12 mouse cellular contexts compared by ENCODE assay signal in the genomic region with DNA sequence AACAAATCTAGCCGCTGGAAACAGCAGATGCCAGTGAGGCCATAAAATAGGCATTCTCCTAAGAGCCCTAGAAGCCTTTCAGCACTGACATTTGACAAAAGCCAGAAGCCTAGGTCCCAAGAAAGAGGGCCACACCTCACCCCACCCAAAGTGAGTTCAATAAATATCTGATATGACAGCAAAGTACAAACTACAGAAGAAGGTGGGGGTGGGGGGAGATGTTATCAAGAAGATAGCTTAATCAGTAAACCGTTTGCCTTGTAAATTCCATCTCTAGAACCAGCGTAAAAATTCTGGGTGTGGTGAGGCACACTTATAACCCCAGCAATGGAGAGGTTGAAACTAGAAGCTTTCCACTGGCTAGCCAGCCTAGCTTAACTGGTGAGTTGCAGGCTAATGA.
DNase-seq lines count a peak whose midpoint lies in the region; ATAC-seq and TF ChIP-seq lines count a peak whose summit lies in the region.
"Had no signal": no experiment of that assay in that cellular context is flagged by ENCODE, and none has a peak within 500 bp of the region (broad histone marks: within the 10 kb centered on the region; RNA-seq: fewer than 3 reads in every experiment).

No protein-coding gene starts in this region.

- H3K4me3 ChIP-seq in heart, embryonic 13.5 days: no peak overlapping the region
- no peak overlapping the region for H3K4me3 ChIP-seq in heart, postnatal 0 days (ENCODE audit: low read depth, low read length)
- no peak overlapping the region for H3K4me3 ChIP-seq in small intestine, adult 2 months (ENCODE audit: low read depth, low read length)
- no peak overlapping the region for H3K4me3 ChIP-seq in liver, embryonic 11.5 days (ENCODE audit: low read depth, low read length)
- H3K4me3 ChIP-seq: liver, embryonic 13.5 days had no signal

- H3K4me2 ChIP-seq in heart, embryonic 13.5 days: peak overlapping the region; percentile 20
- H3K4me2 ChIP-seq in heart, postnatal 0 days (ENCODE audit: low read depth, low read length): no peak overlapping the region
- no peak overlapping the region for H3K4me2 ChIP-seq in liver, embryonic 11.5 days
- H3K4me2 ChIP-seq: liver, embryonic 13.5 days had no signal

- H3K9me3 ChIP-seq in heart, embryonic 13.5 days: no peaks in the 10 kb centered on the region
- no peaks in the 10 kb centered on the region for H3K9me3 ChIP-seq in heart, postnatal 0 days (replicated peaks; ENCODE audit: control insufficient read depth, low read length)
- H3K9me3 ChIP-seq in liver, embryonic 11.5 days (ENCODE audit: control insufficient read depth, low read length): no peaks in the 10 kb centered on the region
- H3K9me3 ChIP-seq: liver, embryonic 13.5 days had no signal

- 14% methylated on average over 3 of the region's 3 CpGs for WGBS in heart, embryonic 13.5 days
- 19% methylated on average over 3 of the region's 3 CpGs for WGBS in heart, postnatal 0 days
- WGBS in small intestine, adult 2 months: 15% methylated on average over 3 of the region's 3 CpGs
- WGBS in liver, embryonic 11.5 days: 23% methylated on average over 3 of the region's 3 CpGs

- no peak for TF ChIP-seq CTCF in heart, postnatal 0 days (IDR thresholded peaks at IDR 0.05; ENCODE audit: low read depth)
- no peak for TF ChIP-seq CTCF in small intestine, adult 2 months (IDR thresholded peaks at IDR 0.05; ENCODE audit: extremely low read depth, insufficient read length, insufficient replicate concordance, low read depth, low read length)

- no peak for TF ChIP-seq EP300 in heart, postnatal 0 days (IDR thresholded peaks at IDR 0.05; ENCODE audit: low read depth)

- no peaks in the 10 kb centered on the region for H3K36me3 ChIP-seq in heart, embryonic 13.5 days
- H3K36me3 ChIP-seq in heart, postnatal 0 days (replicated peaks; ENCODE audit: control insufficient read depth, insufficient read depth, low read length): no peaks in the 10 kb centered on the region
- no peaks in the 10 kb centered on the region for H3K36me3 ChIP-seq in small intestine, adult 2 months (ENCODE audit: control insufficient read depth, insufficient read depth, low read length)
- H3K36me3 ChIP-seq in liver, embryonic 11.5 days (ENCODE audit: control insufficient read depth, insufficient read depth, low read length): no peaks in the 10 kb centered on the region
- H3K36me3 ChIP-seq: liver, embryonic 13.5 days had no signal

- H3K4me1 ChIP-seq in heart, embryonic 13.5 days: peaks cover 80% of the 10 kb centered on the region
- peaks cover 54% of the 10 kb centered on the region for H3K4me1 ChIP-seq in heart, postnatal 0 days (ENCODE audit: control insufficient read depth, insufficient read depth)
- H3K4me1 ChIP-seq in small intestine, adult 2 months (ENCODE audit: control insufficient read depth, insufficient read depth, insufficient read length, low read length): peaks cover 40% of the 10 kb centered on the region; the same call in 1 of the 2 replicates
- H3K4me1 ChIP-seq in liver, embryonic 11.5 days (replicated peaks; ENCODE audit: control insufficient read depth, insufficient read depth, low read length): peaks cover 17% of the 10 kb centered on the region

- no peak for DNase-seq in heart, adult 8-10 months (ENCODE audit: low spot score)
- DNase-seq in embryo, embryonic 10.5 days (ENCODE audit: low spot score): peak; percentile 48
- DNase-seq in heart, postnatal 0 days (ENCODE audit: low spot score): peak; percentile 51
- DNase-seq in liver, embryonic 11.5 days (ENCODE audit: low spot score): no peak
- DNase-seq in spleen, adult 18-20 months: no peak
- DNase-seq: cerebellum, postnatal 14 days; kidney, adult 18-20 months; layer of hippocampus, postnatal 36 days; liver, embryonic 13.5 days had no signal

- no peak for TF ChIP-seq POLR2A in small intestine, adult 2 months (IDR thresholded peaks at IDR 0.05; ENCODE audit: low read depth, low read length)

- no peak for ATAC-seq in heart, embryonic 13.5 days (ENCODE audit: extremely low read depth, insufficient number of reproducible peaks, low FRiP score, low TSS enrichment)
- no peak for ATAC-seq in heart, postnatal 0 days (ENCODE audit: insufficient read depth, low read depth)
- ATAC-seq in liver, embryonic 11.5 days (replicated peaks; ENCODE audit: low FRiP score): no peak
- ATAC-seq: activated CD4-positive, CD25-positive, alpha-beta regulatory T cell, adult 4 months had no signal

- H3K9ac ChIP-seq in heart, embryonic 13.5 days: no peak overlapping the region
- H3K9ac ChIP-seq in heart, postnatal 0 days (replicated peaks; ENCODE audit: low read depth, low read length): no peak overlapping the region
- H3K9ac ChIP-seq in liver, embryonic 11.5 days (ENCODE audit: low read depth, low read length): no peak overlapping the region
- H3K9ac ChIP-seq: liver, embryonic 13.5 days had no signal

- H3K27me3 ChIP-seq in heart, embryonic 13.5 days (replicated peaks): no peaks in the 10 kb centered on the region
- H3K27me3 ChIP-seq in heart, postnatal 0 days (ENCODE audit: control insufficient read depth, insufficient read depth, low read length): no peaks in the 10 kb centered on the region
- no peaks in the 10 kb centered on the region for H3K27me3 ChIP-seq in small intestine, adult 2 months (ENCODE audit: control insufficient read depth, insufficient read depth, low read length)
- H3K27me3 ChIP-seq in liver, embryonic 11.5 days (replicated peaks; ENCODE audit: control insufficient read depth, insufficient read depth, low read length): no peaks in the 10 kb centered on the region
- H3K27me3 ChIP-seq: liver, embryonic 13.5 days had no signal

- peak overlapping the region; percentile 81 for H3K27ac ChIP-seq in heart, embryonic 13.5 days (replicated peaks)
- H3K27ac ChIP-seq in heart, postnatal 0 days (ENCODE audit: low read depth): peak overlapping the region; percentile 73
- H3K27ac ChIP-seq in small intestine, adult 2 months (ENCODE audit: insufficient read depth, low read depth, low read length): peak overlapping the region; percentile 82
- H3K27ac ChIP-seq in liver, embryonic 11.5 days (ENCODE audit: low read depth, low read length): no peak overlapping the region
- H3K27ac ChIP-seq: liver, embryonic 13.5 days had no signal

Comparison
In these comparisons a context has a peak if more than half of its experiments do, and no peak if none do; other contexts are left out.
1. DNase-seq: peak in embryo, embryonic 10.5 days (single experiment) and heart, postnatal 0 days (single experiment); none in heart, adult 8-10 months (single experiment), liver, embryonic 11.5 days (single experiment) and spleen, adult 18-20 months (0 of 2).